Mouse (Mus musculus) limb, embryonic 12.5 days (tissue): ENCODE results near the gene Fam206a. TPM values are rescaled to one million over a fixed set of nuclear protein-coding genes. Genes with fewer than 3 reads are reported as not detected.

ENCODE experiments used
- ATAC-seq: fragments of 200-750 bp; cut with Nextera tagmentation; 2 replicates; pipeline ENCODE4 v1.8.0; 2017; ENCODE audit warnings: low read depth, moderate TSS enrichment; ENCODE audit not compliant: insufficient number of reproducible peaks, insufficient read depth, low FRiP score, low TSS enrichment
- H3K27ac ChIP-seq: fragments of 300-500 bp; sonication (generic); 2 replicates; pipeline ENCODE4 v1.5.1; 2016; ENCODE audit warnings: mild to moderate bottlenecking, moderate library complexity
- H3K27me3 ChIP-seq: fragments of 300-500 bp; sonication (generic); 2 replicates; pipeline ENCODE4 v1.6.1; 2016; ENCODE audit warnings: mild to moderate bottlenecking, moderate library complexity
- H3K36me3 ChIP-seq: fragments of 300-500 bp; sonication (generic); 2 replicates; pipeline ENCODE4 v1.6.1; 2016; ENCODE audit warnings: mild to moderate bottlenecking, moderate library complexity
- H3K4me1 ChIP-seq: fragments of 300-500 bp; sonication (generic); replicated peaks from 2 replicates; pipeline ENCODE4 v1.6.1; 2016
- H3K4me2 ChIP-seq: fragments of 300-500 bp; sonication (generic); 2 replicates; pipeline ENCODE4 v1.6.1; 2016; ENCODE audit warnings: mild to moderate bottlenecking, moderate library complexity
- H3K4me3 ChIP-seq: fragments of 300-500 bp; sonication (generic); replicated peaks from 2 replicates; pipeline ENCODE4 v1.5.1; 2016; ENCODE audit warnings: mild to moderate bottlenecking
- H3K9ac ChIP-seq: fragments of 300-500 bp; sonication (generic); replicated peaks from 2 replicates; pipeline ENCODE4 v1.6.1; 2016; ENCODE audit warnings: mild to moderate bottlenecking, moderate library complexity
- H3K9me3 ChIP-seq: fragments of 300-500 bp; sonication (generic); 2 replicates; pipeline ENCODE4 v1.6.1; 2016; ENCODE audit warnings: mild to moderate bottlenecking, moderate library complexity
- WGBS: fragments of 180-500 bp; shearing (Covaris S2); methylation state at CpG from one replicate; pipeline ENCODE4 v1.1.7; 2016; 5-methylcytosine and 5-hydroxymethylcytosine counted together
- polyA plus RNA-seq: library from polyadenylated mRNA; unstranded; fragments of >200 nt; fragmentation: Nextera tagmentation; extraction: Ambion mirVana; gene quantifications from 2 replicates; pipeline ENCODE4 v1.2.1, GENCODE M21; 2016

Fam206a gene
- polyA plus RNA-seq, 1 experiment from 2014 or later = 21.0 TPM

GRCm38 (mm10) chr4:56844911-56845310 lies 42.8 kb downstream of the Fam206a start:
- no peak overlapping the region for H3K9ac ChIP-seq
- no peak overlapping the region for H3K27ac ChIP-seq
- no peak overlapping the region for H3K4me3 ChIP-seq
- no peak for ATAC-seq
- H3K9me3 ChIP-seq = peaks cover 7% of the 10 kb centered on the region
- no peaks in the 10 kb centered on the region for H3K27me3 ChIP-seq
- WGBS = 90% methylated on average over 4 of the region's 4 CpGs
- H3K4me1 ChIP-seq = no peaks in the 10 kb centered on the region
- peaks cover 49% of the 10 kb centered on the region for H3K36me3 ChIP-seq
- H3K4me2 ChIP-seq = no peak overlapping the region

GRCm38 (mm10) chr4:56845896-56846533 lies 43.9 kb downstream of the Fam206a start:
- Histone ChIP-seq H3K4me3 (no peak overlapping the region), H3K4me1 (no peaks in the 10 kb centered on the region), H3K27me3 (no peaks in the 10 kb centered on the region), H3K4me2 (no peak overlapping the region), H3K36me3 (peaks cover 38% of the 10 kb centered on the region), H3K9me3 (peaks cover 7% of the 10 kb centered on the region), H3K27ac (no peak overlapping the region), H3K9ac (no peak overlapping the region)
- no peak for ATAC-seq
- WGBS = 71% methylated on average over 12 of the region's 12 CpGs

GRCm38 (mm10) chr4:56847400-56847799 lies 45.3 kb downstream of the Fam206a start:
- Histone ChIP-seq H3K9me3 (peaks cover 7% of the 10 kb centered on the region), H3K36me3 (peaks cover 35% of the 10 kb centered on the region), H3K9ac (no peak overlapping the region), H3K27me3 (no peaks in the 10 kb centered on the region), H3K4me3 (no peak overlapping the region), H3K4me2 (no peak overlapping the region), H3K27ac (no peak overlapping the region), H3K4me1 (no peaks in the 10 kb centered on the region)
- 88% methylated on average over 3 of the region's 3 CpGs for WGBS
- no peak for ATAC-seq

- Histone ChIP-seq H3K9me3 (peaks cover 7% of the 10 kb centered on the region), H3K9ac (no peak overlapping the region), H3K27me3 (no peaks in the 10 kb centered on the region), H3K27ac (no peak overlapping the region), H3K4me3 (no peak overlapping the region), H3K36me3 (peaks cover 31% of the 10 kb centered on the region), H3K4me1 (no peaks in the 10 kb centered on the region), H3K4me2 (no peak overlapping the region)
- 88% methylated on average over 6 of the region's 6 CpGs for WGBS
- no peak for ATAC-seq
These were observed 45.9 kb downstream of the Fam206a start for GRCm38 (mm10) chr4:56848044-56848443.

- no peak overlapping the region for H3K9ac ChIP-seq
- no peak overlapping the region for H3K4me3 ChIP-seq
- H3K4me2 ChIP-seq = no peak overlapping the region
- no peak overlapping the region for H3K27ac ChIP-seq
- no peaks in the 10 kb centered on the region for H3K9me3 ChIP-seq
- 37% methylated on average over 6 of the region's 6 CpGs for WGBS
- ATAC-seq = no peak
- H3K4me1 ChIP-seq = no peaks in the 10 kb centered on the region
- H3K27me3 ChIP-seq = no peaks in the 10 kb centered on the region
- H3K36me3 ChIP-seq = peaks cover 13% of the 10 kb centered on the region; the same call in 1 of the 2 replicates
These were observed 48.6 kb downstream of the Fam206a start for GRCm38 (mm10) chr4:56850724-56851123.

- H3K4me3 ChIP-seq = no peak overlapping the region
- no peak for ATAC-seq
- no peaks in the 10 kb centered on the region for H3K9me3 ChIP-seq
- no peaks in the 10 kb centered on the region for H3K4me1 ChIP-seq
- no peak overlapping the region for H3K27ac ChIP-seq
- H3K27me3 ChIP-seq = no peaks in the 10 kb centered on the region
- no peaks in the 10 kb centered on the region for H3K36me3 ChIP-seq
- WGBS = 94% methylated on average over 5 of the region's 5 CpGs
- H3K9ac ChIP-seq = no peak overlapping the region
- H3K4me2 ChIP-seq = no peak overlapping the region
These were observed 53.8 kb downstream of the Fam206a start for GRCm38 (mm10) chr4:56855935-56856334.

- Histone ChIP-seq H3K9me3 (no peaks in the 10 kb centered on the region), H3K4me3 (no peak overlapping the region), H3K27me3 (no peaks in the 10 kb centered on the region), H3K4me2 (no peak overlapping the region), H3K27ac (no peak overlapping the region), H3K9ac (no peak overlapping the region), H3K36me3 (no peaks in the 10 kb centered on the region), H3K4me1 (no peaks in the 10 kb centered on the region)
- no peak for ATAC-seq
- WGBS = 87% methylated on average over 8 of the region's 8 CpGs
These were observed 54.3 kb downstream of the Fam206a start for GRCm38 (mm10) chr4:56856371-56856949.

- Histone ChIP-seq H3K4me2 (no peak overlapping the region), H3K4me3 (no peak overlapping the region), H3K9ac (no peak overlapping the region), H3K4me1 (peaks cover 9% of the 10 kb centered on the region), H3K9me3 (no peaks in the 10 kb centered on the region), H3K27me3 (no peaks in the 10 kb centered on the region), H3K27ac (no peak overlapping the region), H3K36me3 (no peaks in the 10 kb centered on the region)
- no peak for ATAC-seq
- 77% methylated on average over 9 of the region's 9 CpGs for WGBS
These were observed 56.6 kb downstream of the Fam206a start for GRCm38 (mm10) chr4:56858733-56859132.

Other genes starting within 250 kb of the Fam206a start
- not detected in 2 replicates for gene Gm26657, start 62.3 kb upstream of the Fam206a start, polyA plus RNA-seq
- gene Actl7b, start 60.9 kb upstream of the Fam206a start, polyA plus RNA-seq = 0.19 TPM in 1 of 2 replicates, not detected in the other
- gene Actl7a, start 58.9 kb upstream of the Fam206a start, polyA plus RNA-seq = not detected in 2 replicates
- 78.4 and 87.6 TPM in 2 replicates for gene Elp1, start within 50 bp of the Fam206a start, polyA plus RNA-seq
- 40.2 and 40.4 TPM in 2 replicates for gene Ctnnal1, start 62.8 kb downstream of the Fam206a start, polyA plus RNA-seq
- 14.0 and 14.6 TPM in 2 replicates for gene Tmem245, start 145.1 kb downstream of the Fam206a start, polyA plus RNA-seq
- gene Frrs1l, start 188.0 kb downstream of the Fam206a start, polyA plus RNA-seq = 2.2 TPM in 2 replicates